Mouse (Mus musculus) limb, embryonic 13.5 days (tissue): ENCODE results near the gene Mapk10. TPM values are rescaled to one million over a fixed set of nuclear protein-coding genes. Genes with fewer than 3 reads are reported as not detected.

ENCODE experiments used
- ATAC-seq: fragments of 200-750 bp; cut with Nextera tagmentation; 2 replicates; pipeline ENCODE4 v1.8.0; 2017; ENCODE audit warnings: low read depth, moderate number of reproducible peaks, moderate TSS enrichment; ENCODE audit not compliant: low FRiP score
- H3K27ac ChIP-seq: fragments of 300-500 bp; sonication (generic); 2 replicates; pipeline ENCODE4 v1.5.1; 2015; ENCODE audit warnings: inconsistent platforms, mild to moderate bottlenecking, moderate library complexity
- H3K27me3 ChIP-seq: fragments of 300-500 bp; sonication (generic); 2 replicates; pipeline ENCODE4 v1.6.1; 2015; ENCODE audit warnings: mild to moderate bottlenecking, inconsistent platforms
- H3K36me3 ChIP-seq: fragments of 300-500 bp; sonication (generic); 2 replicates; pipeline ENCODE4 v1.6.1; 2015; ENCODE audit warnings: inconsistent platforms, mild to moderate bottlenecking, moderate library complexity
- H3K4me1 ChIP-seq: fragments of 300-500 bp; sonication (generic); 2 replicates; pipeline ENCODE4 v1.6.1; 2015; ENCODE audit warnings: inconsistent platforms
- H3K4me2 ChIP-seq: fragments of 300-500 bp; sonication (generic); replicated peaks from 2 replicates; pipeline ENCODE4 v1.6.1; 2015; ENCODE audit warnings: inconsistent platforms, mild to moderate bottlenecking, moderate library complexity
- H3K4me3 ChIP-seq: fragments of 300-500 bp; sonication (generic); 2 replicates; pipeline ENCODE4 v1.5.1; 2015; ENCODE audit warnings: moderate library complexity, mild to moderate bottlenecking, inconsistent platforms
- H3K9ac ChIP-seq: fragments of 300-500 bp; sonication (generic); 2 replicates; pipeline ENCODE4 v1.6.1; 2015; ENCODE audit warnings: mild to moderate bottlenecking, inconsistent platforms
- H3K9me3 ChIP-seq: fragments of 300-500 bp; sonication (generic); 2 replicates; pipeline ENCODE4 v1.6.1; 2016; ENCODE audit warnings: inconsistent platforms
- WGBS: fragments of 180-500 bp; shearing (Covaris S2); methylation state at CpG from one replicate; pipeline ENCODE4 v1.1.7; 2015; 5-methylcytosine and 5-hydroxymethylcytosine counted together
- polyA plus RNA-seq: library from polyadenylated mRNA; unstranded; fragments of >200 nt; fragmentation: Nextera tagmentation; extraction: Ambion mirVana; gene quantifications from 2 replicates; pipeline ENCODE4 v1.2.1, GENCODE M21; 2015

Mapk10 gene
- polyA plus RNA-seq, 1 experiment from 2014 or later = 0.84 TPM

GRCm38 (mm10) chr5:102930161-102930560 lies 281.0 kb downstream of the Mapk10 start:
- no peak overlapping the region for H3K4me2 ChIP-seq
- H3K4me3 ChIP-seq = no peak overlapping the region
- no peaks in the 10 kb centered on the region for H3K36me3 ChIP-seq
- H3K9ac ChIP-seq = no peak overlapping the region
- H3K27me3 ChIP-seq = no peaks in the 10 kb centered on the region
- no peak overlapping the region for H3K27ac ChIP-seq
- ATAC-seq = no peak
- no peaks in the 10 kb centered on the region for H3K9me3 ChIP-seq
- WGBS = 50% methylated on average over 6 of the region's 6 CpGs
- no peaks in the 10 kb centered on the region for H3K4me1 ChIP-seq

DNA sequence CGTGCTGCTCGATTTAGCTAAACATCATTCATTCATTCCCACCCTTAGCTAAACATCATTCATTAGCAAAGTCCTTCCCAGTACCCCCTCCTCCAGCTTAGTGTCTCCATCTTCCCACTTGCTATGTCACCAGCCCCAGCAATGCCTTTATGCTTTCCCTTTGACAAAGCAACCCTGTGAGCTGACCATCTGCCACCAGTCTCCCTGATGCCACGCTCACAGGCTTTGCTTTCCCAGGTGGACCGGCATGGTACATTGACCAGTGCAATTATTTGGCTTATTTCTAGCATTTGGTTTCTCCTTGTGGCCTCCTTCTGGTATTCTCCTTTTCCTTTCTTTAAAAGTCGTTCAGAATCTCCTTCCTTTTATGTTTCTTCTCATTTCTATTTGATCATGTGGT lies 284.3 kb downstream of the Mapk10 start:
- H3K4me1 ChIP-seq = no peaks in the 10 kb centered on the region
- WGBS = 76% methylated on average over 5 of the region's 5 CpGs
- no peak for ATAC-seq

DNA sequence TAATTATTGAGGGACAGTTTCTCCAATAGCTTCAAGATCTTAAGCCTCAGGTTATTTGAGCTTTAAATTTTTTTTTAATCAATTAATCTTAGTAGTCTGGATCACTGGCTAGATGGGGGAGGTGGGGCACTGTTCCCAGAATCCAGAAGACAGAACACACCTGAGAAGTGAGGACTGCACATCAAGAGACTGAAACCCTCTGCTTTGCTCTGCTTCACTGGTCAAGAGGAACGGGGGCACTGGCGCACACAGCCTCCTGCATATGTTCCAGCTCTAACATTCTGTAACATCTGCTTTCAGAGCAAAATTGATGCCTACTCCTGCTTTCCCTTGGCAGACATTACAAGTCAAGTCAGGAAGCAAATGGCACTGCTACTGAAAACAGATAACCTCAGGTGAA lies 290.9 kb downstream of the Mapk10 start:
- Histone ChIP-seq H3K4me3 (no peak overlapping the region), H3K36me3 (no peaks in the 10 kb centered on the region), H3K9ac (no peak overlapping the region), H3K4me1 (no peaks in the 10 kb centered on the region), H3K4me2 (no peak overlapping the region), H3K9me3 (no peaks in the 10 kb centered on the region), H3K27ac (no peak overlapping the region), H3K27me3 (no peaks in the 10 kb centered on the region)
- 85% methylated on average over 2 of the region's 2 CpGs for WGBS
- ATAC-seq = no peak

More for the DNA sequence above, 284.3 kb downstream of the Mapk10 start:
- H3K9ac ChIP-seq = no peak overlapping the region
- H3K4me3 ChIP-seq = no peak overlapping the region
- no peaks in the 10 kb centered on the region for H3K36me3 ChIP-seq
- H3K4me2 ChIP-seq = no peak overlapping the region
- H3K9me3 ChIP-seq = no peaks in the 10 kb centered on the region
- H3K27me3 ChIP-seq = no peaks in the 10 kb centered on the region
- no peak overlapping the region for H3K27ac ChIP-seq

- no peaks in the 10 kb centered on the region for H3K36me3 ChIP-seq
- no peaks in the 10 kb centered on the region for H3K27me3 ChIP-seq
- H3K27ac ChIP-seq = no peak overlapping the region
- H3K9ac ChIP-seq = no peak overlapping the region
- H3K4me2 ChIP-seq = no peak overlapping the region
- H3K9me3 ChIP-seq = no peaks in the 10 kb centered on the region
- no peaks in the 10 kb centered on the region for H3K4me1 ChIP-seq
- no peak overlapping the region for H3K4me3 ChIP-seq
- WGBS = 70% methylated on average over 13 of the region's 13 CpGs
- ATAC-seq = no peak
Observed at GRCm38 (mm10) chr5:102905441-102906211, 305.5 kb downstream of the Mapk10 start.

DNA sequence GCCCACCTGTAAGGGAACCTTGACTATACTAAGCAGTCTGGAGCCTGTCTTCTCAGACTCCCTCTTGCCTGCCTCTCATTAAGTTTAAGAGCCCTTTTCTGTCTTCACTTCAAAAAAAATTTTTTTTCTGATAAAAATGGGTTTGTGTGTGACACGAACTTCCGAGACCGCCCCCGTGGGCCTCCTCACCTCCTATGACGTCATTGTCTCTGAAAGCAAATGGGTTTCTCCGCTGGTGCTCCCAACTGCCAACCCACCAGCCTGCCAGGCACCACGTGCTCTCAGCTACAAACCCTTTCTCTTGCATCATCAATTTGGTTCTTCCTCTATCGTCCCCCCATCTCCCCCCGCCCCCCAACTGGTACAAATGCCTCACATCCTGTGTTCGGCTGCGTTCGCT lies 307.1 kb downstream of the Mapk10 start:
- H3K27me3 ChIP-seq = no peaks in the 10 kb centered on the region
- 84% methylated on average over 12 of the region's 12 CpGs for WGBS
- no peak overlapping the region for H3K4me3 ChIP-seq
- H3K4me2 ChIP-seq = no peak overlapping the region
- no peak overlapping the region for H3K27ac ChIP-seq
- H3K4me1 ChIP-seq = no peaks in the 10 kb centered on the region
- H3K9ac ChIP-seq = no peak overlapping the region
- H3K9me3 ChIP-seq = no peaks in the 10 kb centered on the region
- H3K36me3 ChIP-seq = peaks cover 6% of the 10 kb centered on the region
- no peak for ATAC-seq

GRCm38 (mm10) chr5:102903487-102903886 lies 307.6 kb downstream of the Mapk10 start:
- Histone ChIP-seq H3K27ac (no peak overlapping the region), H3K9me3 (no peaks in the 10 kb centered on the region), H3K9ac (no peak overlapping the region), H3K4me3 (no peak overlapping the region), H3K36me3 (peaks cover 6% of the 10 kb centered on the region), H3K27me3 (no peaks in the 10 kb centered on the region), H3K4me2 (no peak overlapping the region), H3K4me1 (no peaks in the 10 kb centered on the region)
- 90% methylated on average over 9 of the region's 9 CpGs for WGBS
- ATAC-seq = no peak

DNA sequence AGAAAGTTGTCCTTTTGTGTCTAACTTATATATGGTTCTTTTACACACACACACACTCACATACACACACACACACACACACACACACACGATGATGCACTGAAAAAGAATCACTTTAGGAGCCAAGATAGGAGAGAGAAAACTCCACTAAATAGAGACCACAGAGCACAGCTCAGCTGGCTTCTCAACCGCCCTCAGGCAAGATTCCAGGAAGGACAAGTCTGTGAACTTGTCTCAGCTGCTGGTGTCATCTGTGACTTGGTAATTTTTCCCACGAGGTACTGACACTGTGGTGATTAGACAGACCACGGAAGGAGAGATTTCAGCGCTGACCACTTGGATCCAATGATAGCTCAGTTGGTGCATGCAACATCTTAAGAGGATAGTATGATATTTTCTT lies 310.0 kb downstream of the Mapk10 start:
- WGBS = 83% methylated on average over 5 of the region's 5 CpGs
- Histone ChIP-seq H3K27ac (no peak overlapping the region), H3K27me3 (no peaks in the 10 kb centered on the region), H3K9ac (no peak overlapping the region), H3K4me1 (no peaks in the 10 kb centered on the region), H3K36me3 (peaks cover 6% of the 10 kb centered on the region), H3K4me3 (no peak overlapping the region), H3K9me3 (no peaks in the 10 kb centered on the region), H3K4me2 (no peak overlapping the region)
- ATAC-seq = no peak

DNA sequence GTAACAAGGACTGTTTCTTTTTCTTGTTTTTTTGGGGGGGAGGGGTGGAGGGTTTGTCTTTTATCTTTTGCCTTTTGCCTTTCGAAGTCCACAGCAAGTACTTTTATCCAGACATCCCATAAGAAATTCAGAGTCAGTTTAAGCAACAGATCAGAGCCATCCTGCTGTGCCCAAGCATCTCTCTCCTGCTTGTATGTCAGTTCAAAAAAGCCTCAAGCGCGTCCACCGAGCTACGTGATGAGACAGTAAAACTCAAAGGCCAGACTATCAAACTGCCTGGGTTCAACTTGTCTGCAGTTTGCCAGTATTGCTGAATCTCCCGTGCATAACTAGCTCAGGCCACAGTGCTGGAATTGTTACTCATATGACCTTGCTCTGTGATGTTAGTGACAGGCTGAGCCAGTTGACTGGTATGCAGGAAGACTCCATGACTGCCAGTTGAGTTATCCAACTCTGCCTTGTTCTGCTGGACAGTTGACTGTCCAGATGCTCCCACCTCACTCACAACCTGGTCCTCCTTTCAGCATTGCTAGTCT lies 311.4 kb downstream of the Mapk10 start:
- no peak overlapping the region for H3K4me2 ChIP-seq
- H3K36me3 ChIP-seq = peaks cover 6% of the 10 kb centered on the region
- no peak overlapping the region for H3K27ac ChIP-seq
- WGBS = 86% methylated on average over 6 of the region's 6 CpGs
- no peak overlapping the region for H3K9ac ChIP-seq
- ATAC-seq = no peak
- no peak overlapping the region for H3K4me3 ChIP-seq
- H3K9me3 ChIP-seq = no peaks in the 10 kb centered on the region
- H3K27me3 ChIP-seq = no peaks in the 10 kb centered on the region
- H3K4me1 ChIP-seq = no peaks in the 10 kb centered on the region

DNA sequence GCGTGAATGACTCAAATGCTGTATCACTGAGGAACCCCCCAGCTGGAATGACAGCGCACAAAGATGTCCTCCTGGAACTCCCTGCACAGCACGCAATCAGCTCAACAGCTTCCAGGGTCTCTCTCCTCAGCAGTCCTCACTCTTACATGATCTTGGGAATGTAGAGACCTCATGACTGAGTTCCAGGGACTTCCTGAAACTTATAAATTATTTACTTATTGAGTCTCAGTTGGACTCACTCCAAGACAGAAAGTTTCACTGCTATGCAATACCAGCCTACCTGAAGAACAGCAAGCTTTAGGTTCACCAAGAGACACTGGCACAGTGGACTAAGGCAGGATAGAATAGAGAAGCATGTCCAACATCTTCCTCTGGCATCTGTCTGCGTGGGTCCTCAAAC lies 312.8 kb downstream of the Mapk10 start:
- Histone ChIP-seq H3K4me3 (no peak overlapping the region), H3K36me3 (peaks cover 6% of the 10 kb centered on the region), H3K4me1 (no peaks in the 10 kb centered on the region), H3K27me3 (no peaks in the 10 kb centered on the region), H3K27ac (no peak overlapping the region), H3K9ac (no peak overlapping the region), H3K4me2 (no peak overlapping the region), H3K9me3 (no peaks in the 10 kb centered on the region)
- 93% methylated on average over 4 of the region's 4 CpGs for WGBS
- no peak for ATAC-seq

DNA sequence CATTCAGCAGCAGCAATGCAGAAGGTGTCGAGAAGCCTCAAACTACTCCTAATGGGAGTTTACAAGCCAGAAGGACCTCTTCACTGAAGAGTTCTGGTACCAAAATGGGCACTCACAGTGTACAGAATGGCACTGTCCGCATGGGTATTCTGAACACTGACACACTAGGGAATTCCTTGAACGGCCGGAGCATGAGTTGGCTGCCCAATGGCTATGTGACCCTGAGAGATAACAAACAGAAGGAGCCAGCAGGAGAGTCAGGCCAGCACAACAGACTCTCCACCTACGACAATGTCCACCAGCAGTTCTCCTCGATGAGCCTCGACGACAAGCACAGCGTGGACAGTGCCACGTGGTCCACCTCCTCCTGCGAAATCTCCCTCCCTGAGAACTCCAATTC lies 318.9 kb downstream of the Mapk10 start:
- no peaks in the 10 kb centered on the region for H3K27me3 ChIP-seq
- H3K4me3 ChIP-seq = no peak overlapping the region
- peaks cover 15% of the 10 kb centered on the region for H3K36me3 ChIP-seq
- WGBS = 95% methylated on average over 11 of the region's 11 CpGs
- H3K4me1 ChIP-seq = no peaks in the 10 kb centered on the region
- H3K9ac ChIP-seq = no peak overlapping the region
- no peak for ATAC-seq
- no peak overlapping the region for H3K4me2 ChIP-seq
- H3K9me3 ChIP-seq = no peaks in the 10 kb centered on the region
- no peak overlapping the region for H3K27ac ChIP-seq

DNA sequence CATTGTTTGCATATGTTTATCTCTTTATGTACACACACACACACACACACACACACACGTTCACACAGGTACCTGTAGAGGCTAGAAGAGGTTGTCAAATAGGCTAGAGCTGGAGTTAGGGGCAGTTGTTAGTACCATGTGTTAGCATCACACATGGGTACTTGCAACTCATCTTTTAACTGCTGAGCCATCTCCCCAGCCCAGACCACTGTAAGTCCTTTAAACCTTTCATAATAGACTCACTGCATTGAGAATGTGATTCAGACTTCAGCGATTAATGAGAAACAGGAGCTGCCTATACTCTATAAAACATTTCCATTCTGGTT lies 322.0 kb downstream of the Mapk10 start:
- no peak for ATAC-seq
- WGBS = 52% methylated on average over 2 of the region's 2 CpGs
- Histone ChIP-seq H3K9me3 (no peaks in the 10 kb centered on the region), H3K4me1 (no peaks in the 10 kb centered on the region), H3K27ac (no peak overlapping the region), H3K9ac (no peak overlapping the region), H3K27me3 (no peaks in the 10 kb centered on the region), H3K36me3 (peaks cover 15% of the 10 kb centered on the region), H3K4me3 (no peak overlapping the region), H3K4me2 (no peak overlapping the region)

- H3K9ac ChIP-seq = no peak overlapping the region
- H3K4me2 ChIP-seq = no peak overlapping the region
- 67% methylated on average over 14 of the region's 14 CpGs for WGBS
- H3K9me3 ChIP-seq = no peaks in the 10 kb centered on the region
- no peaks in the 10 kb centered on the region for H3K27me3 ChIP-seq
- peaks cover 15% of the 10 kb centered on the region for H3K36me3 ChIP-seq
- no peaks in the 10 kb centered on the region for H3K4me1 ChIP-seq
- no peak overlapping the region for H3K27ac ChIP-seq
- ATAC-seq = no peak
- H3K4me3 ChIP-seq = no peak overlapping the region
Observed at GRCm38 (mm10) chr5:102888482-102889162, 322.5 kb downstream of the Mapk10 start.
